Mouse (Mus musculus) skeletal muscle tissue, adult 2 months (tissue): ENCODE measurements around the gene Abca2.

ENCODE experiments used
- DNase-seq: peaks from one replicate; pipeline ENCODE4 v3.0.0-alpha.2; 2012; ENCODE audit warnings: low read depth, low spot score

Gene Abca2

GRCm38 (mm10) chr2:25460551-25461309 is 32.2 kb downstream of the Abca2 start, which contains the start of gene Paxx:
TSS of gene Paxx (minus strand) at chr2:25461094.
- DNase-seq = peak; percentile 97

GRCm38 (mm10) chr2:25461407-25461806 is 32.9 kb downstream of the Abca2 start:
- no peak for DNase-seq

- no peak for DNase-seq
These were observed 35.1 kb downstream of the Abca2 start for GRCm38 (mm10) chr2:25463630-25464029.

GRCm38 (mm10) chr2:25465256-25465655 is 36.8 kb downstream of the Abca2 start:
- no peak for DNase-seq

GRCm38 (mm10) chr2:25465816-25466635 is 37.5 kb downstream of the Abca2 start:
- no peak for DNase-seq

DNA sequence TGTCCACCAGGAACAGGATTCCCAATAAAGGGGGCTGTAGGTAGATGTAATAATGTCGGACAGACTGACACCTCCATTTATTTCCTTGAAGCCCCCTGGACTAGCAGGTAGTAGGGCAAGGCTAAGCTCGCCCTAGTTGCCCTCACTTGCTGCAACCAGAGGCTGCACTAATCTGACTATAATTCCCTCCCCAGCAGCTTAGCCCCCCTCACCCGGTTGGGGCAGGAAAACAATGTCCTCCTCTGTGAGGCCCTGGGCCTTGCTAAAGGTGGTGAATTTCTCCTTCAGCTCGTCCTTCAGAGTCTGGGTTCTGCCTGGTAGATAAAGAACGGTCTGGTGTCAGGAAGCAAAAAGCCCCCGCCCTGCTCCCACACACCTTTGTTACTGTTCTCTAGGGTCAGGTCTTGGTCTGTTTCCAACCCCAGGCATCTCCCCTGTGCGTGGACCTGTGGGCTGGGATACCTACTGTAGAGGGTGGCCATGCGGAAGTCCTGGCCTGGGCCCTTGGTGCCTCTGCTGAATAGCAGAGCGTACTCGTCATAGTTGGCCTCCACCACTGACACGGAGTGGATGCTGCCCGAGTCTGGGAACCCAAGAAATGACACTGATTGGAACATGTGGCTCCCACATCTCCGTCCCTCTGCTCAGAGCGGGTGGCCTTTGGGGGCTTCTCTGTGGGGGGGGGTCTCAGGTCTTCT is 39.3 kb downstream of the Abca2 start:
- DNase-seq = no peak

- no peak for DNase-seq
These were observed 40.7 kb downstream of the Abca2 start for GRCm38 (mm10) chr2:25468962-25469915.

DNA sequence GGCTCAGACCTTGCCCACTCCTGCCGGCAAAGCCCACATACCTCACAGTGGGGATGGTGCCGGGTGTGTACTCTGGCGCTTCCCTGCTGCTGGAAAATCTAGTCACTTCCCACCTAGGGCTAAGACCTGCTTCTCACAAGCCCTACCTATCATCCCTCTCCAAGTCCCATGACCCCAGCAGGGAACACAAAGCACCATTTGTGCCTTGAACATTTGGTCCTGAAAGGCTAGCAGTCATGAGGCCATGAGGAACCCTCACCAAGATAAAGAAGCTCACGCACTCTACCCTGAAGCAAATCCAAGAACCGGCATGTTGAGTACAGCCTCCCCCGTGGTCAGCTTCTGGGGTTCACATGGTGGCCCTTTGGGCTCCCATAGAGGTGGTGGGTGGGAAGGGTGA is 41.5 kb downstream of the Abca2 start, which contains the start of gene Ptgds:
Ptgds (minus strand) TSS at position 78 of the 400 bp plus-strand sequence.
- no peak for DNase-seq

GRCm38 (mm10) chr2:25472550-25472949 is 44.0 kb downstream of the Abca2 start:
- DNase-seq = no peak

DNA sequence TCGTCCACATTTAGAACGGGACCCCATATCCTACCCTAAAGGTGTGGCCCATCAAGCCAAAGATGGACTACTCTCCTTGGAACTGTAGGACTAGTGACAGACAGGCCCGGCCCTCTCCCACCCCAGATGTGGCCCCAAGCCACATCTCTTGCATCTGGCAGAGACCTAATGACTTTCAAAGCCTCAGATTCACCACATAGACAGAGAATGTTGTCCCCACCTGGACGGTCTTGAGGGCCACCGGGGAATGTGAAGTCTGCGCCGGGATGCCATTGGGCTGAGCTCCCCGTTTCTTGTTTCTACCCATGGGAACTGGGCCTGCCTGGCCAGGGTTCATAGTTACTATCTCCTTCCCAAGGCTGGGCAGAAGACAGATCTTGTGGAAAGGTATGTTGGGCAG is 49.0 kb downstream of the Abca2 start:
- DNase-seq = no peak

DNA sequence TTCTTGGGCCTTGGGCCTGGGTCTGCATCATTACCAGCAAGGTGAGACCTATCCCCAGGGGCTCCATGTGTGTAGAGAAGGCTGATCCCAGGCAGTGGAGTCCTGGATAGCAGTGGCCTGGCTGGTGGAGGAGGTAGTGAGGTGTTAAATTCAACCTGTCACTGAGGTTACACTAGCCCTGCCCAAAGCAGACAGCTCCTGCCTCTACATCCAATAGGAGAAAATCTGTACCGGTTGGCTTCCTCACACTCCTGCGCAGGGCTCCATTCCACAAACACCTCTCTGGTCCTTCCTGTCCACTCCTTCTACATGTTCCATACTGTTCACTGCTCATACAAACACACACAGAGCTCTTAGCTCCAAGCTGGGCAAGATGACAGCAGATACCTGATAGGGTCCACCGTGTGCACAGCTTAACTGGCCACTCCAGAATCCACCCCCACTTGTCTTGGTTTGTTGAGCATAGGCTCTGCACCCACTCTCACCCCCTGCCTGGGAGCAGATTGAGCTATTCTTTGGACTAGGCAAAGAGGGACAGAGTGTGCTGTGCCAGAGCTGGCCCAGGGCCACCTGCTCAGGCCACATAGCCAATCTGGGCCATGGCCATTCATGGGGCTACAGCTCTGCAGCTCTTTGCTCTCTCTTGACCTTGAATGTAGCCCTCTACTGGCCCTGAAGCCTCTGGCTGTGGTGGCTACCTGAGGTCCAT is 49.6 kb downstream of the Abca2 start:
- DNase-seq = peak; percentile 70

DNA sequence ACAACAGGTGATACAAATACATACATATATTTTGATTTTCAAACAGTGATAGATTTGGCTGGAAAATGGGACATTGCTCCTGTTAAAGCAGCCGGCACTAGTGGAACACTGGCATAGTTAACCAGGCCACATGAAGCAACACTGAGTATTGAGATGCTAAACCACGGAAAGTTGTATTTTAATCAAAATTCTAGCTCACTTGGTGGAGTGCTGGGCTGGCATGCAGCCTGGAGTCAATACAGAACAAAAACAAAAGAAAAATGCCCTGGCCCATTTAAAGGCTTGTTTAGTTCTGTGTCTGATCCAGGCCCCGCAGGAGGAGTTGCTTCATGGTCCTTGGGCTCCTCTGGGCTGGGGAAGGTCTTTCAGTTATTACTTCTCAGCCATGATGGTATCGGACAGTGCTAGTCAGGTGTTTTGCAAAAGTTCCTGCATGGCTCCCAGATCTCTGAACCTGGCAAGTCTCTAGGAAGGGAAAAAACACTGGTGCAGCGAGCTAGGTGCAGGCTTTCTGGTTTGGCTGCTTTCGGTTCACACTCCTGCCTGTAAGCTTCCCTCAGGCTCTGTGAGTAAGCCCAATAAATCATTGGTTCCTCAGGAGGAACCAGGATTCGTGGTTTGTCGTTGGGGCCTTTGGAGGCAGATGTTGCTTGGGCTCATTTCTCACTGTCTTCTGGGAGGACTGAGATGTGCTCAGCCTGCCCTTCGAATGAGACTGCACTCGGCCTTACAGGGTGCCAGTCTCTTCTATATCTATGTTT is 51.2 kb downstream of the Abca2 start:
- DNase-seq = no peak

GRCm38 (mm10) chr2:25480541-25480940 is 52.0 kb downstream of the Abca2 start:
- DNase-seq = no peak

- no peak for DNase-seq
These were observed 54.5 kb downstream of the Abca2 start for GRCm38 (mm10) chr2:25482969-25483368.

DNA sequence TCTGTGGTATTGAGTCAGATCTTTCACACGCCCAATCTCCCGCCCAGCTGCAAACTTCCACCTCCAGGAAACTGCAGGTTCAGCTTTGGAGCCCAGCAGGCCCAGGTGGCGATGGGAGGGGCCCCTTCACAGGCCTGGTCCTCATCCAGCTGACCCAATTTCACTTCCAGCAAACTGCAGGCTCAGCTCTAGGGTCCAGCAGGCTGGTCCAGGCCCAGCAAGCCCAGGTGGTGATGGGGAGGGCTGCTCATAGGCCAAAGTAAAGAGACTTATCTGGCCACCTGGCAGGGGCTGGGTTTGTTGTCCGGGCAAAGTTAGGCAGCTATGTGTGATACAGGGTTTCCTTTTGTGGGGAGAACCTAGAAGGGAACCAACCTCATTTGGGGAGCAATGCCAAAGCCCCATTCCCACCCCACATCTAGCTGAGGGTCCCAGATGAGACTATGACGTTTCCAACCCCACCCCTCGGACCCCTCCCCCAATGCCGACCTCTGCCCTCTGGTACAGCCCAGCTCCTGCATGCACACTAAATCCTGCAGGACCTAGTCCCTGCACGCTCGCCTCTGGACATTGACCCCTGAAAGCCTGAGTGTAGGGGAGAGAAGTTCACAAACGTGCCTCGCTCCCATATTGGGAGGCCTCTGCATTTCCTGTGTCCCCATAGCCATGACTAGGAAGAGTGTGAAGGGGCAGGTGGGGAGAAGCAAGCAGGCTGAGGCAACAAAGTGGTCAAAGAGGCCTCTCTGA is 56.6 kb downstream of the Abca2 start:
- DNase-seq = no peak

- DNase-seq = no peak
These were observed 59.6 kb downstream of the Abca2 start for GRCm38 (mm10) chr2:25487965-25488670.

- no peak for DNase-seq
These were observed 60.2 kb downstream of the Abca2 start for GRCm38 (mm10) chr2:25488671-25489068.

DNA sequence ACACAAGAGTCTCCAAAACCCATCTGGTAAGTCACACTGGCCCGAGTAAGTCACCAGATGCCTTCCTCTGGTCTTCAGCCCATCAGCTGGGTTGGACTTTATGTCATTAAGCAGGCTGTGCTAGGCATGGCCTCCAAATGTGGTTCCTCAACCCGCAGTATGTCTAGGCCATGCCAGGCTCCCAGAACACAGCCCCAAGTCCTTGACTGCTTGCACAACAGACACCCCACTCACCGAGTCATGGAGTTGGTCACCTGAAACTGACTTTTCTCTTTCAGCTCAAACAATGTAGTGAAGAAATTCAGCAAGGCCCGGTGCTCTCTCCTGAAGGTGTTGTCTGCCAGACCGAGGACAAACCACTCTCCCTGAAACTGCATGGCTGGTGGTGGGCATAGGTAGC is 64.5 kb downstream of the Abca2 start:
- no peak for DNase-seq
